18 mouse cellular contexts compared by ENCODE assay signal in genomic region chr3:86768969-86769368, GRCm38 (mm10).
DNase-seq lines count a peak whose midpoint lies in the region; ATAC-seq and TF ChIP-seq lines count a peak whose summit lies in the region.
"Had no signal": no experiment of that assay in that cellular context is flagged by ENCODE, and none has a peak within 500 bp of the region (broad histone marks: within the 10 kb centered on the region; RNA-seq: fewer than 3 reads in every experiment).

No protein-coding gene starts in this region.

- H3K4me2 ChIP-seq in intestine, embryonic 14.5 days (ENCODE audit: low read length): peak overlapping the region; percentile 24; the same call in 1 of the 2 replicates
- H3K4me2 ChIP-seq in intestine, postnatal 0 days (replicated peaks; ENCODE audit: low read depth): no peak overlapping the region
- peak overlapping the region; percentile 20; the same call in 1 of the 2 replicates for H3K4me2 ChIP-seq in embryonic facial prominence, embryonic 14.5 days (ENCODE audit: low read depth, low read length)
- H3K4me2 ChIP-seq in limb, embryonic 13.5 days (replicated peaks): peak overlapping the region; percentile 52
- 0 out of 2 replicates have a peak overlapping the region, but pooled peaks have one; percentile 2 for H3K4me2 ChIP-seq in midbrain, postnatal 0 days (ENCODE audit: low read depth, low read length, poor library complexity, severe bottlenecking)
- H3K4me2 ChIP-seq in liver, embryonic 12.5 days: no peak overlapping the region
- H3K4me2 ChIP-seq: forebrain, embryonic 15.5 days; stomach, embryonic 15.5 days had no signal

- H3K4me1 ChIP-seq in intestine, embryonic 14.5 days (replicated peaks; ENCODE audit: control insufficient read depth, insufficient read depth, low read length): peaks cover 11% of the 10 kb centered on the region
- 0 out of 2 replicates have a peak, but pooled peaks cover 3% of the 10 kb centered on the region for H3K4me1 ChIP-seq in intestine, postnatal 0 days (replicated peaks; ENCODE audit: control insufficient read depth, insufficient read depth, low read length)
- peaks cover 11% of the 10 kb centered on the region for H3K4me1 ChIP-seq in embryonic facial prominence, embryonic 14.5 days (ENCODE audit: control insufficient read depth, insufficient read depth, low read length)
- H3K4me1 ChIP-seq in limb, embryonic 13.5 days: peaks cover 18% of the 10 kb centered on the region
- H3K4me1 ChIP-seq in midbrain, postnatal 0 days (ENCODE audit: insufficient read depth, low read length): no peaks in the 10 kb centered on the region; the same call in 1 of the 2 replicates
- H3K4me1 ChIP-seq in liver, embryonic 12.5 days: no peaks in the 10 kb centered on the region
- H3K4me1 ChIP-seq: stomach, embryonic 15.5 days had no signal

- no peaks in the 10 kb centered on the region for H3K9me3 ChIP-seq in intestine, embryonic 14.5 days (ENCODE audit: control insufficient read depth, low read length)
- no peaks in the 10 kb centered on the region for H3K9me3 ChIP-seq in intestine, postnatal 0 days (ENCODE audit: control insufficient read depth)
- H3K9me3 ChIP-seq in embryonic facial prominence, embryonic 14.5 days (ENCODE audit: control insufficient read depth, low read length): no peaks in the 10 kb centered on the region
- H3K9me3 ChIP-seq in limb, embryonic 13.5 days: no peaks in the 10 kb centered on the region
- H3K9me3 ChIP-seq in midbrain, postnatal 0 days (ENCODE audit: low read length): no peaks in the 10 kb centered on the region
- H3K9me3 ChIP-seq in liver, embryonic 12.5 days (replicated peaks): no peaks in the 10 kb centered on the region
- H3K9me3 ChIP-seq: forebrain, embryonic 15.5 days; stomach, embryonic 15.5 days had no signal

- ATAC-seq in intestine, embryonic 14.5 days (replicated peaks; ENCODE audit: low FRiP score, low TSS enrichment, low read depth): no peak
- no peak for ATAC-seq in intestine, postnatal 0 days
- ATAC-seq in embryonic facial prominence, embryonic 14.5 days (ENCODE audit: low read depth): no peak
- no peak for ATAC-seq in limb, embryonic 13.5 days (ENCODE audit: low FRiP score, low read depth)
- ATAC-seq in midbrain, postnatal 0 days (ENCODE audit: low FRiP score): no peak
- no peak for ATAC-seq in liver, embryonic 12.5 days
- ATAC-seq: activated CD4-positive, CD25-positive, alpha-beta regulatory T cell, adult 4 months; forebrain, embryonic 15.5 days; Patski had no signal

- H3K27me3 ChIP-seq in intestine, embryonic 14.5 days (replicated peaks; ENCODE audit: control insufficient read depth, insufficient read depth, low read length): no peaks in the 10 kb centered on the region
- H3K27me3 ChIP-seq in intestine, postnatal 0 days (replicated peaks; ENCODE audit: control insufficient read depth, insufficient read depth, low read length): no peaks in the 10 kb centered on the region
- no peaks in the 10 kb centered on the region for H3K27me3 ChIP-seq in embryonic facial prominence, embryonic 14.5 days (replicated peaks; ENCODE audit: control insufficient read depth, insufficient read depth, low read length)
- 0 out of 2 replicates have a peak, but pooled peaks cover 3% of the 10 kb centered on the region for H3K27me3 ChIP-seq in limb, embryonic 13.5 days
- no peaks in the 10 kb centered on the region for H3K27me3 ChIP-seq in midbrain, postnatal 0 days (ENCODE audit: insufficient read depth, low read length)
- H3K27me3 ChIP-seq in liver, embryonic 12.5 days (replicated peaks): no peaks in the 10 kb centered on the region
- H3K27me3 ChIP-seq: forebrain, embryonic 15.5 days; Patski; stomach, embryonic 15.5 days had no signal

- H3K27ac ChIP-seq in intestine, embryonic 14.5 days (ENCODE audit: low read depth): peak overlapping the region; percentile 36; the same call in 1 of the 2 replicates
- H3K27ac ChIP-seq in intestine, postnatal 0 days (ENCODE audit: low read depth, low read length): no peak overlapping the region
- H3K27ac ChIP-seq in embryonic facial prominence, embryonic 14.5 days (replicated peaks; ENCODE audit: low read depth, low read length): peak overlapping the region; percentile 34; the same call in 1 of the 2 replicates
- no peak overlapping the region for H3K27ac ChIP-seq in limb, embryonic 13.5 days
- H3K27ac ChIP-seq in midbrain, postnatal 0 days (ENCODE audit: low read depth, low read length): no peak overlapping the region
- H3K27ac ChIP-seq in liver, embryonic 12.5 days: no peak overlapping the region
- H3K27ac ChIP-seq: forebrain, embryonic 15.5 days; stomach, embryonic 15.5 days had no signal

- H3K4me3 ChIP-seq in intestine, embryonic 14.5 days (ENCODE audit: low read depth, low read length): no peak overlapping the region
- no peak overlapping the region for H3K4me3 ChIP-seq in intestine, postnatal 0 days (ENCODE audit: low read depth, low read length)
- H3K4me3 ChIP-seq in embryonic facial prominence, embryonic 14.5 days (ENCODE audit: low read depth, low read length): no peak overlapping the region
- no peak overlapping the region for H3K4me3 ChIP-seq in limb, embryonic 13.5 days
- no peak overlapping the region for H3K4me3 ChIP-seq in midbrain, postnatal 0 days (ENCODE audit: low read depth, low read length)
- no peak overlapping the region for H3K4me3 ChIP-seq in liver, embryonic 12.5 days
- H3K4me3 ChIP-seq: forebrain, embryonic 15.5 days; stomach, embryonic 15.5 days had no signal

- peaks cover 7% of the 10 kb centered on the region; the same call in 1 of the 2 replicates for H3K36me3 ChIP-seq in intestine, embryonic 14.5 days (ENCODE audit: control insufficient read depth, insufficient read depth, low read length)
- no peaks in the 10 kb centered on the region; the same call in 1 of the 2 replicates for H3K36me3 ChIP-seq in intestine, postnatal 0 days (ENCODE audit: control insufficient read depth, insufficient read depth)
- 0 out of 2 replicates have a peak, but pooled peaks cover 5% of the 10 kb centered on the region for H3K36me3 ChIP-seq in embryonic facial prominence, embryonic 14.5 days (ENCODE audit: control insufficient read depth, insufficient read depth, low read length)
- H3K36me3 ChIP-seq in limb, embryonic 13.5 days: no peaks in the 10 kb centered on the region
- H3K36me3 ChIP-seq in midbrain, postnatal 0 days (ENCODE audit: insufficient read depth, low read length): no peaks in the 10 kb centered on the region
- no peaks in the 10 kb centered on the region for H3K36me3 ChIP-seq in liver, embryonic 12.5 days
- H3K36me3 ChIP-seq: forebrain, embryonic 15.5 days; stomach, embryonic 15.5 days had no signal

- H3K9ac ChIP-seq in intestine, embryonic 14.5 days (ENCODE audit: low read length): no peak overlapping the region
- H3K9ac ChIP-seq in intestine, postnatal 0 days (ENCODE audit: low read depth, low read length): no peak overlapping the region
- H3K9ac ChIP-seq in embryonic facial prominence, embryonic 14.5 days (ENCODE audit: low read depth, low read length): peak overlapping the region; percentile 28
- no peak overlapping the region for H3K9ac ChIP-seq in limb, embryonic 13.5 days
- no peak overlapping the region for H3K9ac ChIP-seq in midbrain, postnatal 0 days (replicated peaks; ENCODE audit: low read length, poor library complexity, severe bottlenecking)
- no peak overlapping the region for H3K9ac ChIP-seq in liver, embryonic 12.5 days
- H3K9ac ChIP-seq: forebrain, embryonic 15.5 days; stomach, embryonic 15.5 days had no signal

- WGBS in intestine, embryonic 14.5 days: 44% methylated on average over 6 of the region's 6 CpGs
- 73% methylated on average over 6 of the region's 6 CpGs for WGBS in intestine, postnatal 0 days
- WGBS in embryonic facial prominence, embryonic 14.5 days: 40% methylated on average over 6 of the region's 6 CpGs
- WGBS in limb, embryonic 13.5 days: 31% methylated on average over 6 of the region's 6 CpGs
- WGBS in midbrain, postnatal 0 days: 15% methylated on average over 6 of the region's 6 CpGs
- 73% methylated on average over 6 of the region's 6 CpGs for WGBS in liver, embryonic 12.5 days (ENCODE audit: insufficient replicate concordance)

- TF ChIP-seq CTCF in intestine, postnatal 0 days (IDR thresholded peaks at IDR 0.05; ENCODE audit: low read depth): no peak
- TF ChIP-seq CTCF in midbrain, postnatal 0 days (IDR thresholded peaks at IDR 0.05): no peak

- DNase-seq in intestine, embryonic 14.5 days (ENCODE audit: low spot score): no peak
- DNase-seq in embryonic facial prominence, embryonic 14.5 days (ENCODE audit: low spot score): no peak
- DNase-seq in midbrain, postnatal 0 days (ENCODE audit: low spot score): no peak
- DNase-seq in gastrocnemius, adult 18-20 months (ENCODE audit: low spot score): no peak
- DNase-seq: adrenal gland, postnatal 25 days; cerebellum, adult 2 months; kidney, adult 2 months; kidney, postnatal 36 days; lung, postnatal 10 days; right cerebral cortex, adult 18-20 months; thymus, adult 2 months had no signal

Comparison
In these comparisons a context has a peak if more than half of its experiments do, and no peak if none do; other contexts are left out.
1. H3K27ac ChIP-seq: peak in intestine, embryonic 14.5 days (single experiment) and embryonic facial prominence, embryonic 14.5 days (single experiment); none in intestine, postnatal 0 days (single experiment), limb, embryonic 13.5 days (single experiment), midbrain, postnatal 0 days (single experiment) and liver, embryonic 12.5 days (single experiment).
2. H3K4me2 ChIP-seq: peak in intestine, embryonic 14.5 days (single experiment), embryonic facial prominence, embryonic 14.5 days (single experiment), limb, embryonic 13.5 days (single experiment) and midbrain, postnatal 0 days (single experiment); none in intestine, postnatal 0 days (single experiment) and liver, embryonic 12.5 days (single experiment).